Mouse (Mus musculus): Measurements from ENCODE around the gene Olfr331.
"Not testable (repeated sequence)": the region's sequence is repeated elsewhere in the genome, so short reads cannot be mapped to it uniquely, and the experiment has no call there.

The Olfr331 gene

DNA sequence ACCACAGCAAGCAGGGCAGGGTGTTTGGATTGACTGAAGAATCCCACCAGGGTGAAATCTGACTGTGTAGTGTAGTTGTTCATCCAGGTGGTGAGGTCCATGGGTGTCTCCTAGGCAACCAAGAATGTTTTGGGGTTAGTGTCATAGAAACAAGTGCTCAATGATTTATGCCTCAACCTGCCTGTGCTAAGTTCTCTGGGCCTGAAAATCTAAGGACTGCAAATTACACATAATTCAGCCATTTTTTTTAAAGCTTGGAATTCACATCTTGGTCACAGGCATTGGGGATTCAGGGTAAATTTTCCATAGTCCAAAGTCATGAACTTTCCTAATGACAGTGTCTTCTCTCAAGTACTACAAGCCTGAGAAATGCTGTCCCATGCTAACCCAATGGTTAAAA lies at the start of gene Olfr331:
TSS of gene Olfr331 (minus strand) at position 101 of the 400 bp plus-strand sequence.
- not testable (repeated sequence) for DNase-seq

DNA sequence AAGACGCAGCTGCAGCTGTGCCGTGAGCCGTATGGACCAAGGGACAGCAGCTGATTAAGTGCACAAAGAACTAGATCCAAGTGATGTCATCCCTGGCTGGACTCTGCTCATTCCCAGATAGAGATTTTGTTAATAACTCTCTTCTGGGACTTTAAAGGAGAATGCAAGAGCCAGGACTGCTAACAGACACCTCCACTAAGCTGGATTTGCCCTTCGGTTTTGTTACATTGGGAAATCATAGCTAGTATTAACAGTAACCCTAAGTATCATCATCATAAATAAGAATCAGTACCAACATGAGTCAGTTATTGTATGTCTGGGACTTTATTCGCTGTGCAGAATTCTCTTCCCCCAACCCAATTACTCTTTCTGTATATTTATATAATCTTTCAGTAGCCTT lies 44.0 kb upstream of the Olfr331 start, which contains the start of gene Olfr329-ps:
TSS of gene Olfr329-ps (minus strand) at position 101 of the 400 bp plus-strand sequence.
- DNase-seq: no peak

GRCm38 (mm10) chr11:58534736-58535135 lies 32.4 kb upstream of the Olfr331 start, which contains the start of gene Olfr330:
Gene Olfr330 (minus strand): TSS chr11:58534836.
- DNase-seq: not testable (repeated sequence)

GRCm38 (mm10) chr11:58519756-58520155 lies 17.4 kb upstream of the Olfr331 start:
- DNase-seq: peak; percentile 10 to 23

GRCm38 (mm10) chr11:58518916-58519315 lies 16.5 kb upstream of the Olfr331 start:
- peak; percentile 47 to 54 for DNase-seq

GRCm38 (mm10) chr11:58509058-58509457 lies 6.7 kb upstream of the Olfr331 start:
- not testable (repeated sequence) for DNase-seq

GRCm38 (mm10) chr11:58499290-58499689 lies 3.1 kb downstream of the Olfr331 start:
- no peak for DNase-seq

GRCm38 (mm10) chr11:58498761-58499160 lies 3.6 kb downstream of the Olfr331 start:
- DNase-seq: no peak

DNA sequence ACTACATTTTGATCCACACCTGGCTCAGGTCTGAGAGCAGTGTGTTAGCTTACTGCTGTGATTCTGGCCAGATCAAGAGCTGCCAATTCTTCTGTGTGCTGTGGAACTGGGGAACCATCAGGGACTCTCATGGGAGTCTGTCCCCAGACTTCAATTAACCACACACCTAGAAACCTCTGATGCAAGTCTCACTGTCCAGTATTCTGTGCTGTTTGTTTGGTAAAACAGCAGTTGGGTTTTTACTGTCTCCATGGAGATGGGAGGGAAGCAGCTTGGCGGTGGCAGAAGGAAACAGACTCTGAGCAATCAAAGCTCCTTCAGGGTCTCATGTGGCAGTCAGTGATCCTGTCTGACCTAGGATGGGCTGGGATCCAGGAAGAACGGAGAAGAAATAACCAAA lies 9.9 kb downstream of the Olfr331 start, which contains the start of gene Olfr332:
TSS of gene Olfr332 (minus strand) at position 101 of the 400 bp plus-strand sequence.
- DNase-seq: no peak

GRCm38 (mm10) chr11:58462170-58462569 lies 40.2 kb downstream of the Olfr331 start, which contains the start of gene Olfr30:
Gene Olfr30 (minus strand): TSS chr11:58462270.
- no peak for DNase-seq

DNA sequence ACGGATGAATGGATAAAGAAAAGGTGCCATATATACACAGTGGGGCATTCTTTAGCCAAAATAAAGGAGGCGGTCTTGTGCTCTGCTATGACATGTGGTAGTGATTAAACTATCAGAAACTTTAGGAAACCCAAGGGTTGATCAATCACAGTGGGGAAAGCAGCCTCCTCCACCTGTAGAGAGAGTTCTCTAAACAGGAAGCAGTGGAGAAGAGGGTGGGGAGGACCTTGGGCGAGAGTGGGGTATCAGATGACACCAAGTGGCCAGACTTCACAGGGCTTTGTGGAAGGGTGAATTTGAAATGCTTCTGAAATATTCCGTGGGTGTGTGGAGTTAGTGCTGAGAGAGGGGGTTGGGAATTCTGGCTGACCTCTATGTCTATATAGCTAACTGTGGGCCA lies 48.8 kb downstream of the Olfr331 start:
- no peak for DNase-seq

DNA sequence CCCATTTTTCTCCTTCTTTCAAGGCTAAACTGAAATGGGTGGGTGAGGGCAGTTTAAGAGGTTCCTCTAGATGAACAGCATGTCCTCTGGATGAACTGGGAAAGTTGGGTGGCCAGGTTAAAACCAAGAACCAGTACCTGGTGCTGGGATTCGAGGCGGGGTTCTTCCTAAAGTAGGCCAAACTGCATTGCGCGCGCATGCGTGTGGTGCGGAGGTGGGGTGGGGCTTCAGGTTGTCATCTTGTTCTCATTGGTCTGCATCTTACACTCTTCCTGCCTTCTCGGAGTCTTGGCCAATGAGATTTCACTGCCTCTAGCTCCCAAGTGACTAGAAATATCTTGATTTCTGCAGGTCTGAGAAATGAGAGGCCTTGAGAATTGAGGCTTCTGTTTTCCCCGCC lies 49.6 kb downstream of the Olfr331 start, which contains the start of gene Lypd9:
TSS of gene Lypd9 (minus strand) at position 165 of the 400 bp plus-strand sequence.
- DNase-seq: no peak

Measured in cerebellum, postnatal 36 days (tissue).